Mouse (Mus musculus) embryo, embryonic 10 days (tissue): Measurements from ENCODE around the gene Svs3a.
"Not testable (repeated sequence)": the region's sequence is repeated elsewhere in the genome, so short reads cannot be mapped to it uniquely, and the experiment has no call there.

Experiments used
- DNase-seq: peaks from one replicate; pipeline ENCODE4 v3.0.0-alpha.2; 2015; ENCODE audit warnings: low spot score

Gene Svs3a

DNA sequence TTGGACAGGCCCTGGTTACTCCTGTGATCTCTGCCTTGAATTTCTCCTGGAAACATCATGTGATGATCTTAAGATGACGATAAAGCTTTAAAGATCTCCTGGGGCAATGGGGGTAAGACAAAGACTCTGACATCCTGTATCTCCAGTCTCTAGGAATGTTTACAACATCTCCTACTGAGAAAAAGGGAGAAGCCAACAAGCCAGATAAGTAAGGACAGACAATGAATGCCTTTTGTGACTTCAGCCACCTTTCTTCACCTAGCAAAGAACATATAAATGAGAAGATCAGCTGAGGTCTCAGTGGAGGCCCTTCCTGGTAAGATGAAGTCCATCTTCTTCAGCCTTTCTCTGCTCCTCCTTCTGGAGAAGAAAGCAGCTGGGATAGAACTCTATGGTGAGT lies at the start of gene Svs3a:
Gene Svs3a, plus strand, starts transcription at position 301 of the 400 bp plus-strand sequence.
- DNase-seq, result not testable (repeated sequence)

DNA sequence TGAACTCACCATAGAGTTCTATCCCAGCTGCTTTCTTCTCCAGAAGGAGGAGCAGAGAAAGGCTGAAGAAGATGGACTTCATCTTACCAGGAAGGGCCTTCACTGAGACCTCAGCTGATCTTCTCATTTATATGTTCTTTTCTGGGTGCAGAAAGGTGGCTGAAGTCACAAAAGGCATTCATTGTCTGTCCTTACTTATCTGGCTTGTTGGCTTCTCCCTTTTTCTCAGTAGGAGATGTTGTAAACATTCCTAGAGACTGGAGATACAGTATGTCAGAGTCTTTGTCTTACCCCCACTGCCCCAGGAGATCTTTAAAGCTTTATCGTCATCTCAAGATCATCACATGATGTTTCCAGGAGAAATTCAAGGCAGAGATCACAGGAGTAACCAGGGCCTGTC lies 32.5 kb upstream of the Svs3a start, which contains the start of gene Svs3b:
Gene Svs3b, minus strand, starts transcription at position 101 of the 400 bp plus-strand sequence.
- DNase-seq, result not testable (repeated sequence)

- no peak for DNase-seq
Observed at GRCm38 (mm10) chr2:164278359-164278758, 10.7 kb upstream of the Svs3a start, which contains the start of gene Svs4. Svs4 (minus strand) TSS chr2:164278459.

GRCm38 (mm10) chr2:164312599-164312998 lies 23.5 kb downstream of the Svs3a start:
- no peak for DNase-seq

GRCm38 (mm10) chr2:164315460-164315859 lies 26.4 kb downstream of the Svs3a start:
- not testable (repeated sequence) for DNase-seq

DNA sequence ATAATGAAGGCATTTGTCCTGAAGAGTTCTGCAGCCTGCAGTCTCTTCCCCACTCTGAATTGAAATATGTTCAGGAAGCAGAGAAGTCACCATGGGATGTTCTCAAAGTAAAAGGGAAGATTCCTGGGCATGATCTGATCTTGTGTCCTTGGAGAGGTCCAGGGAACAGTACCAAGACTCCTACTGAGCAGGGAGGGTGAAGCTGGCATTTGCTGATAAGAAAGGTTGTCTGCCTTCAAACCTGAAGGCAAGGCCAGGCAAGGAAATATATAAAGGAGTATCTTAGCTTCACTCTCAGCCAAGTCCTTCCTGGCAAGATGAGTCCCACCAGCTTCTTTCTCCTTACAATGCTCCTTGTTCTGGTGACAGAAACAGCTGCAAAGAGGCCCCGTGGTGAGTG lies 27.4 kb downstream of the Svs3a start, which contains the start of gene Svs6:
Gene Svs6, plus strand, starts transcription at position 301 of the 400 bp plus-strand sequence.
- not testable (repeated sequence) for DNase-seq

DNA sequence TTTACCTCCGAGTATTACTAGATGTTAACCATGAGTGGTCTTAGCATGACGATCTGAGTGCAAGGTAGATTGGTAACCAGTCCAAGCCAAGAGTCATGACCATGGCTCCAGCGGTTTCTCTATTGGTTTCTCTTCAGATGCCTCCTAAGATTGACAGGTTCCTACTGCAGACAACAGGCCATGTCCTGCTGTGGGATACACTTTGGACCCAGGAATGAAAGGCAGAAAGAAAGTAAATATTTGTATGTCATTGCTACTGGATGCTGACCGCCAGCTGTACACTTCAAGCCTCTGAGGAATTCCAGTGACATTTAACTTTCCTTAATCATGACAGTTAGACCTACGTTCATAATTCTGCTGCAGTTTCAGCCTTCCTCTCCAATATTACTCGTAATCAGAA lies 31.9 kb downstream of the Svs3a start:
- DNase-seq, result no peak

GRCm38 (mm10) chr2:164332440-164332839 lies 43.4 kb downstream of the Svs3a start, which contains the start of gene Svs5:
Svs5 (plus strand) TSS chr2:164332740.
- not testable (repeated sequence) for DNase-seq
